Mouse (Mus musculus) lung, postnatal 0 days (tissue): ENCODE measurements around the gene Ugt1a10. TPM values are rescaled to one million over a fixed set of nuclear protein-coding genes. Genes with fewer than 3 reads are reported as not detected.

Experiments
- ATAC-seq: fragments of 200-750 bp; cut with Nextera tagmentation; 2 replicates; pipeline ENCODE4 v1.8.0; 2017; ENCODE audit warnings: moderate library complexity
- DNase-seq: peaks from one replicate; pipeline ENCODE4 v3.0.0-alpha.2; 2016; ENCODE audit warnings: low spot score
- H3K27ac ChIP-seq: fragments of 300-500 bp; sonication (generic); 2 replicates; pipeline ENCODE4 v1.5.1; 2014; ENCODE audit warnings: antibody characterized with exemption, mild to moderate bottlenecking, low read length, mixed read lengths
- H3K27me3 ChIP-seq: fragments of 300-500 bp; sonication (generic); replicated peaks from 2 replicates; pipeline ENCODE4 v1.6.1; 2014; ENCODE audit warnings: low read length, mixed read lengths; ENCODE audit not compliant: insufficient read depth
- H3K36me3 ChIP-seq: fragments of 300-500 bp; sonication (generic); 2 replicates; pipeline ENCODE4 v1.6.1; 2014; ENCODE audit warnings: low read length, mixed read lengths; ENCODE audit not compliant: insufficient read depth
- H3K4me1 ChIP-seq: fragments of 300-500 bp; sonication (generic); 2 replicates; pipeline ENCODE4 v1.6.1; 2014; ENCODE audit warnings: antibody characterized with exemption, low read depth, low read length, mixed read lengths; ENCODE audit not compliant: insufficient read depth
- H3K4me2 ChIP-seq: fragments of 300-500 bp; sonication (generic); replicated peaks from 2 replicates; pipeline ENCODE4 v1.6.1; 2014; ENCODE audit warnings: low read depth, mild to moderate bottlenecking, low read length, moderate library complexity, mixed read lengths
- H3K4me3 ChIP-seq: fragments of 300-500 bp; sonication (generic); 2 replicates; pipeline ENCODE4 v1.5.1; 2014; ENCODE audit warnings: low read depth, low read length
- H3K9ac ChIP-seq: fragments of 300-500 bp; sonication (generic); replicated peaks from 2 replicates; pipeline ENCODE4 v1.6.1; 2014; ENCODE audit warnings: low read depth, mild to moderate bottlenecking
- H3K9me3 ChIP-seq: fragments of 300-500 bp; sonication (generic); 2 replicates; pipeline ENCODE4 v1.6.1; 2016; ENCODE audit warnings: low read length, mixed read lengths
- CTCF ChIP-seq: IDR thresholded peaks from 2 replicates; pipeline ENCODE4 v1.5.1; 2016; ENCODE audit warnings: antibody characterized with exemption, mild to moderate bottlenecking
- EP300 ChIP-seq: IDR thresholded peaks from 2 replicates; pipeline ENCODE4 v1.6.1; 2016; ENCODE audit warnings: antibody characterized with exemption, mild to moderate bottlenecking, control low read depth
- WGBS: fragments of 180-500 bp; shearing (Covaris S2); extraction: QIAGEN DNeasy Blood & Tissue Kit; methylation state at CpG from one replicate; pipeline ENCODE4 v1.1.7; 2014; 5-methylcytosine and 5-hydroxymethylcytosine counted together
- polyA plus RNA-seq: library from polyadenylated mRNA; unstranded; fragments of >200 nt; fragmentation: Nextera tagmentation; extraction: Ambion mirVana; gene quantifications from 2 replicates; pipeline ENCODE4 v1.2.1, GENCODE M21; 2015

Ugt1a10 gene
- polyA plus RNA-seq, 1 experiment from 2014 or later = not detected

DNA sequence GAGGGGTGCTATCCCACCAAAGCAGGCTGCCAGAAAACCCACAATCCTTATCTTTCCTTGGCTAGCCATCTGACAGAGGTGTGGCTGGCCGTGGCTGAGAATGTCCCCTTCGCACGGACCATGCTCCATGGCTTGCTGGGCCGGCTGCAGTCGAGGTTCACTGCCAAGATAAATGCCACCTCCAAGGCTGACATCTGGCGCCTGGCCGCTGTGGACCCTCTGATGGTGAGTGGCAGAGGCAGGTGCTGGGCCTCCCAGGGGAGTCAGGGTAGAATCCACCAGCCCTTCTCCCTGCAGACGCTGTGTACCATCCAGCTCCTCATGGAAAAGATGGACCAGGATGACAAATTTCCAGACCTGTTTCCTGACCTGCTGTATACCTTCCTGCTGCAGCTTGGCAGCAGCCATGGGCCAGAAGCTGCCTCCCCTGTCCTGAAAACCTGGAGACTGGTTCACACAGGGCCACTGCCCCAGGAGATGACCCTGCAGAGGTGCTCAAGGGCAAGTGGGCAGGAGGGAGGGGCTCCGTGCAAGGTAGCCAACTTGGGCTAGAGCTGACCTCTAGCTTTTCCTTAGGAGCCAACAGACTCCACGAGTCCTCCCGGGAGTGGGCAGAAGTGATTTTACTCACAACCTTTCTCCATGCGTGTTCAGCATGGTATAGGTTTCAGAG, 199.7 kb downstream of the Ugt1a10 start:
- Histone ChIP-seq H3K4me1 (0 out of 2 replicates have a peak, but pooled peaks cover 7% of the 10 kb centered on the region), H3K36me3 (peaks cover under 1% of the 10 kb centered on the region; the same call in 1 of the 2 replicates), H3K9me3 (peaks cover 29% of the 10 kb centered on the region), H3K4me3 (no peak overlapping the region), H3K9ac (no peak overlapping the region), H3K4me2 (no peak overlapping the region), H3K27ac (no peak overlapping the region), H3K27me3 (no peaks in the 10 kb centered on the region)
- no peak for ATAC-seq
- WGBS = 84% methylated on average over 12 of the region's 12 CpGs
- no peak for DNase-seq
- TF ChIP-seq EP300 (no peak), CTCF (no peak)

DNA sequence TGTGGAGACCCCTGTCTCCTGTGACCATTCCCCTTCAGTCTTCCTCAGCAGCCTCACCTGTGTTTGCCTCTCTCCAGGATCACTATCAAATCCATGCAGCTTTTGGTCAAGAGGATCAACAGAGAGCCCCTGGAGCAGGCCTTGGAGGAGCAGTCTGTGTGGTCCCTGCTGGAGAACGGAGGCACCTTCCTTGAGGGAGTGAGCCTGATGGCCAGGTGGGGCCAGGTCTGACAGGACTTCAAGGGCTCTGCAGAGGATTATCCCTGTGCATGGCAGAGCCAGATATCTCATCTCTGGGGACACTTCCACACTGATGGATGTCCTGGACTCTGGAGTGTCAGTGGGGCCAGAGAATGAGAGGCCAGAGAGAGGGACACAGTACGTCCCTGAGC, 200.3 kb downstream of the Ugt1a10 start:
- Histone ChIP-seq H3K9ac (no peak overlapping the region), H3K36me3 (peaks cover 5% of the 10 kb centered on the region; the same call in 1 of the 2 replicates), H3K4me3 (no peak overlapping the region), H3K4me2 (no peak overlapping the region), H3K4me1 (0 out of 2 replicates have a peak, but pooled peaks cover 7% of the 10 kb centered on the region), H3K27ac (no peak overlapping the region), H3K9me3 (peaks cover 24% of the 10 kb centered on the region), H3K27me3 (no peaks in the 10 kb centered on the region)
- no peak for DNase-seq
- 49% methylated on average over 2 of the region's 2 CpGs for WGBS
- TF ChIP-seq EP300 (no peak), CTCF (no peak)
- no peak for ATAC-seq

DNA sequence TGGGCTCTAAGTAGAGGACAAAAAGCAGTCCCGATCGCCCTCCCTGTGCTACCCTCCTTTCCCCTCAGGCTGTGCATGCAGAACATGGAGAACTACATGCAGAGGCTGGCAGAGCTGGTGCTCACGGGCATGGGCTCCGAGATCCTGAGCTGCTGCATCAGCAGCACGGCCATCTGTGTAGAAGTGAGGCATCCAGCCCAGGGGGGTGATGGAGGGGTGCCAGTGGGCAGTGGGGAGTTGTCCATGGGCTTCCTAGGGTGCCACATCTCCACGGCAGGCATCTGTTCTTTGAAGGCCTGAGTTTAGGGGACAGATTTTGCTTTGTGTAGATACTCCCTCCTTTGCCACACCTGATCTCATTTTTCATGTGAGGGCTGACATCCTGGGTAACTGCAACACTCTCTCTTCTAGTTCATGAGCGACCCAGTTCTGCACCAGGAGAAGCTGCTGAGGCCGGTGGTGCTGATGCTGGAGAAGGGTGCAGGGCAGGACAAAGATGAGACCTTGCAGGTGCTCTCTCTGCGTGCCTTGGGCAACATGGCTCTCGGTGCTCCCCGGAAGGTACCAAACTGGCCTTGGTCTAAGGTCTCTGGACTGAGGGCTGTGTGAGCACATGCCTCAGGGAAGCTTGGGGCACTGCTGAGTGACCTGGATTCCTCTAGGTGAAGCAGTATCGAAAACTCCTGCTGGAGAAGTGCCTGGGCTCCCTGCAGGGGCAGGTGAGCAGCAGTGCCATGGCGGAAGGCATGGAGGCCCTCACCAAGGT, 201.0 kb downstream of the Ugt1a10 start:
- H3K27ac ChIP-seq = no peak overlapping the region
- TF ChIP-seq CTCF = no peak
- TF ChIP-seq EP300 = no peak
- no peak for ATAC-seq
- no peaks in the 10 kb centered on the region for H3K27me3 ChIP-seq
- H3K4me3 ChIP-seq = no peak overlapping the region
- no peak overlapping the region for H3K9ac ChIP-seq
- H3K36me3 ChIP-seq = peaks cover 11% of the 10 kb centered on the region; the same call in 1 of the 2 replicates
- H3K9me3 ChIP-seq = peaks cover 18% of the 10 kb centered on the region
- no peak overlapping the region for H3K4me2 ChIP-seq
- WGBS = 80% methylated on average over 13 of the region's 13 CpGs
- H3K4me1 ChIP-seq = 0 out of 2 replicates have a peak, but pooled peaks cover 7% of the 10 kb centered on the region
- DNase-seq = no peak

DNA sequence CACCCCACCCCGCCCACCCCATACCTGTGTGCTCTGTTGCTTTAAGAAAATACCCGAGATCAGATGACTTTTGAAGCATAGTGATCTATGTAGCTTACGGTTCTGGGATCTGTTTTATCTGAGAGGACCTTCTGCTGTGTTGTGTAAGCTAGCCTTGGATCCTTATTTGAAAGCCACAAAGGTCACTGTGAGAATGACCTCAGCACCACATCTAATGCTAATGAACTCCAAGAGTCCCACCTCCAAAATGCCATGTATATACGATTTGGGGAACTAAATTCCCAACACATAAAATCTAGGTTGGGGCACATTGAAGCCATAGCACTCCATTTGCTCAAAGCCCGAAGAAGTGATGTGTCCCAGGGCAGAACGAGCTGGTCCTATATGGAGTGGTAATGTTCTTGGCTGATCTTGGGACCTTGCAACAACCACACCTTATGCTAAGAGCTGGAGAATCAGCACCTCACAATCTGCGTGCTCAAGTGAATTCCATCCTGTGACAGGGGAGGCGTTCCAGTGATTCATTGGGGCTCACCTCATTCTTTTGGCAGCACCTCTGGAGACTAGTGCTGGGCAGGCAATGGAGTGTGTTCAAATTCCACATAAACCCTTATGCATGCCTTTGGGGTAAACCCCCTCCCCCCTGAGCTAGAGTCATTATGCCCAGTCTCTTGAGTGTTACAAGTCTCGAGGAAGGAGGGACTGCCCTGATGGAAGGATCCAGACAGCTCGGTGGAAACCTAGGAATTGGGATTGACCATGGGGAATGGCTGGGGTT, 201.9 kb downstream of the Ugt1a10 start:
- ATAC-seq = peak; percentile 10
- Histone ChIP-seq H3K27me3 (no peaks in the 10 kb centered on the region), H3K4me3 (no peak overlapping the region), H3K4me1 (0 out of 2 replicates have a peak, but pooled peaks cover 7% of the 10 kb centered on the region), H3K27ac (no peak overlapping the region), H3K4me2 (no peak overlapping the region), H3K36me3 (peaks cover 11% of the 10 kb centered on the region; the same call in 1 of the 2 replicates), H3K9ac (no peak overlapping the region), H3K9me3 (peaks cover 18% of the 10 kb centered on the region)
- 73% methylated on average over 10 of the region's 10 CpGs for WGBS
- DNase-seq = peak; percentile 70
- no peak for TF ChIP-seq EP300
- TF ChIP-seq CTCF = no peak

DNA sequence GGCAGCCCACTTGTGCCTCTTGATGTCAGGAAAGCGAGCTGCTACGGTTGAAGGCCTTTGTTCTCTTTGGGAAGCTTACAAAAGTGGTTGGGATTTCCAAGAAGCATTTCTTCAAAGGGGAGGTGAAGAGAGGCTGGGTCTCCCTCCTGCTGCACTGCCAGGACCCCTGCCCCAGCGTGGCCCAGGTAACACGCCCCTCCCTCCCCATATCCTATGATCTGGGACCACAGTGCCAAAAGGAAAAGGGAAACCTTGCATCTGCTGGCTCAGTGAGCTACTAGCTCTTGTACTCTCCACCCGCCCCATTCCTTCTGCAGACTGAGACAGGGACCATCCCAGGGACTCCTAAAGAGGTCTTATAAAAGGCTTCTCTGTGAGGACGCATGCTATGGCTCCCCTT, 202.5 kb downstream of the Ugt1a10 start:
- Histone ChIP-seq H3K4me2 (no peak overlapping the region), H3K9me3 (peaks cover 18% of the 10 kb centered on the region), H3K4me1 (0 out of 2 replicates have a peak, but pooled peaks cover 7% of the 10 kb centered on the region), H3K36me3 (peaks cover 16% of the 10 kb centered on the region; the same call in 1 of the 2 replicates), H3K27ac (no peak overlapping the region), H3K27me3 (no peaks in the 10 kb centered on the region), H3K9ac (no peak overlapping the region), H3K4me3 (no peak overlapping the region)
- TF ChIP-seq CTCF = no peak
- TF ChIP-seq EP300 = no peak
- WGBS = 77% methylated on average over 6 of the region's 6 CpGs
- ATAC-seq = no peak
- DNase-seq = no peak

DNA sequence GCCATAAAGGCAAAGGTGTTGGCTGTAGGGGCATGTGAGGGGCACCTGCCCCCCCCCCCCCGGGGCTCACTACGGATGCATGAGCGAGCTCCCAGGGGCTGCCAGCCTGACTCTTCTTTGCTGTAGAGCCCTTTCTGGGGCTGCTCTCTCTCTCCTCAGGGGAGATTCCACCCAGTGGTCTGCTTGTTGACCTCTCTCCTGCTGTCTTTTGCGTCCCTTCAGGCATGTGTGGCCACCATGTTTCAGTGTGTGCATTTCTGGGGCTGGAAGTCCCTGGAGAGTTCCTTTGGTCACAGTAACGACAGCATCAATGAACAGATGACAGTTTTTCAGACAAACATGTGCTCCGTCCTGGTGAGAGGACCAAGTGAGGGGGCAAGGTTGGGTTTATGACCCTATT, 203.2 kb downstream of the Ugt1a10 start:
- H3K27ac ChIP-seq = no peak overlapping the region
- ATAC-seq (no peak), DNase-seq (no peak)
- H3K36me3 ChIP-seq = peaks cover 23% of the 10 kb centered on the region
- H3K9me3 ChIP-seq = peaks cover 18% of the 10 kb centered on the region
- H3K4me1 ChIP-seq = 0 out of 2 replicates have a peak, but pooled peaks cover 7% of the 10 kb centered on the region
- WGBS = 62% methylated on average over 6 of the region's 6 CpGs
- no peak overlapping the region for H3K4me2 ChIP-seq
- H3K9ac ChIP-seq = no peak overlapping the region
- H3K27me3 ChIP-seq = no peaks in the 10 kb centered on the region
- TF ChIP-seq CTCF = no peak
- no peak for TF ChIP-seq EP300
- H3K4me3 ChIP-seq = no peak overlapping the region
